Mouse (Mus musculus) fat pad, adult 2 months (tissue): ENCODE measurements around the gene B430306N03Rik.
"Not testable (repeated sequence)": the region's sequence is repeated elsewhere in the genome, so short reads cannot be mapped to it uniquely, and the experiment has no call there.

ENCODE experiments used
- DNase-seq: peaks from one replicate; pipeline ENCODE4 v3.0.0-alpha.2; 2011; ENCODE audit warnings: low read depth, low spot score; ENCODE audit errors: extremely low read depth

Gene B430306N03Rik

GRCm38 (mm10) chr17:48301792-48302191 lies 14.1 kb upstream of the B430306N03Rik start:
- no peak for DNase-seq

DNA sequence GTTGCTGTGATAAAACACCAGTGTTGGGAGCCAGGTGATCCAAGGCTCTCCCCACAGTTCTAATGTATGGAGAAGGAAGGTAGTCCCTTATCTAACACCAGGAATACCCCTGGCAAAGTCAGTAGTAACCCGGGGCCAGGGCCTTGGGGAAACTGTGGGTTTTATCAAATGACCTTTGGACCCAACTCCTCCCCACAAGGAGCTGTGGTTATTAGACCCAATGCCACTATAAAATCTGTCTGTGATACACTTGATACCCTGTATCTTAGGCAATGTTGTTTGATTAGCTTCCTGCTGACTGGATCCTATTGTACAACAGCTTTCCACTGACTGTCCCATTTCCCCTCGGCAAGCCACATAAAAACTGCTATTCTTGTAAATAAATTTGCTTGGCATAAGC lies 3.8 kb upstream of the B430306N03Rik start:
- DNase-seq = no peak

GRCm38 (mm10) chr17:48318686-48319085 lies 2.7 kb downstream of the B430306N03Rik start:
- no peak for DNase-seq

DNA sequence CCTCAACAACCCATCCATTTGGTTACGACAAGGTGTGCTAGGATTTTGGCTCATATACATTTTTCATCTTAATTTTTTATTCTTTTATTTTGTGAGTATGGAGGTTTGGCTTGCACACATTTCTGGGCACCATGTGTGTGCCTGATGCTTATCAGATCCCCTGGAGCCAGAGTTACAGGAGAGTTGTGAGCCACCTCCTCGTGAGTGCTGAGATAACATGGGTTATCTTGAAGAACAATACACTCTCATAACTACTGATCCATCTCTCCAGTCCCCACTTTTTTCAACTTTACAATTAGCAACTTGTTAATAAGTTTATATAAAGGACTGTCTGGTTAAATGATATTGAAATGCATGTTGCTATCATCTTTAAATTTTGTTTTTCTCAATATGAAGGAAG lies 5.3 kb downstream of the B430306N03Rik start:
- no peak for DNase-seq

- DNase-seq = no peak
Observed at GRCm38 (mm10) chr17:48323236-48323635, 7.3 kb downstream of the B430306N03Rik start.

DNA sequence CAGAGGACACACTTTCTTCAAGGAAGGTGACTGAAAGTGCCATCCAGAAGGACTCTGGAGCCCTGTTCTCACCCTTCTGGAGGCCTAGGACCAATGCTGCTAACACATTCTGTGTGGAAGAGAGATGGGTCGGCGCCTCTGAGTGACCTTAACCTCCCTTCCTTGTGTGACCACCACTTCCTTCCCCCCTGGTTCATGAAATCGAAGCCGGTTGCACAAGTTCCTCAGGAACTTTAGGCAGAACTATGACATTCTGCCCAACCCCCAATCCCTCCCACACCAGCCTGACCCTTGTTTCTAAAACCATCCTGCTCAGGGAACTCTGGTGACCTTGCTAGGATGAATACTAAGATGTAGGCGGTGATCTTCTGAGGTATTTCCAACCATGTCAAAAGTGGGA lies 8.3 kb downstream of the B430306N03Rik start:
- DNase-seq = no peak

DNA sequence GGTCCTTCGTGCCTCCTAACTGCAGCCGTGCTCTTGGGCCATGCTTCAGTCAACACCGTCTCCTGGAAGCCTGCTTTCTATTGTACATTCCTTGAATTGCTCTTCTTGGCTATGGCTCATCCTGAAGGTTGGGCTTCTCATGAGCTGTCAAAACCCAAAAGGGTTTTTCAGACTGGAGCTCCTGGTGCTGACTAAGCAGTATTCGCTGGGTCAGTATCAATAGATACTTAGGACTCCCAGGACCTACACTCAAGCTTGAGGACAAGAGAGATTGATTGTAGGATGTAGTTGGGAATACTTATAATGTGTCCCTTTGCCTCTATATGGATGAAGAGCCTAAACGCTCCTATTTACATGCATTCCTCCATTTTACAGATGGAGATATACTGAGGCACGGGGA lies 9.2 kb downstream of the B430306N03Rik start:
- DNase-seq = no peak

DNA sequence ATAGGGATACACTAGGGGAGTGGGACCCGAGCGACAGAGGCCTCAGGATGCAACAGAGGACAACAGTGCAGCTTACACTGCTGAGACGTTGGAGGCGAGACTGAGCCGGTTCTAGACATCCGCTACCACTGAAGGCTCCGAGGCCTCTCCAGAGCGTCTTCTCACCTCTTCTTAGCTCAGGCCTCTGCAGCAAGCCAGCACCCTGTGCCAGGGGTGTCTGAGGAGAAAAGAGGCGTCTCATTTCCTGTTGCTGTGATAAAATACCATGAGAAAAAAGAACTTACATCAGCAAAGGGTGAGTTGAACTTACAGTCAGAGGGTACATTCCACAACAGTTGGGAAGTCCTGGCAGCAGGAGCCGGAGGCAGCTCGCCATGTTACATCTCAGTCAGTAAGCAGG lies 9.7 kb downstream of the B430306N03Rik start:
- DNase-seq = no peak

DNA sequence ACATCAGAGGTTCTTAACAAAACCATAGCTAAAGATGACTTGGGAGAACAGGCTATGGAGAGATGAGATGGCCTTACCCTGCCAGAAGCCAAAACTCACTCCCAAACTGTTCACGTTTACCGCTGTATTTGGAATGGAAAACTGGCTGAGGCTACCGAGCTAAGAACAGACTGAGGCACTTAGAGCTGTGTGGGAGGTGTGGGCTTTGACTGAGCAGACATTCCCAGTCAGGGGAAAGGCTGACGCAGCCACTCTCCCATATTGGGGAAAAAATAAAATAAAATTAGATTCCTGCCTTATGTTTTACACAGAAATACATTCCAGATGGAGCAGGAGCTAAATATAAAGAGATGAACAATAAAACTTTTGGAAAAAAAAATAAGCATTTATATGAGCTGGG lies 10.7 kb downstream of the B430306N03Rik start:
- no peak for DNase-seq

- no peak for DNase-seq
Observed at GRCm38 (mm10) chr17:48332524-48332923, 16.6 kb downstream of the B430306N03Rik start.

GRCm38 (mm10) chr17:48334186-48334585 lies 18.2 kb downstream of the B430306N03Rik start:
- no peak for DNase-seq

DNA sequence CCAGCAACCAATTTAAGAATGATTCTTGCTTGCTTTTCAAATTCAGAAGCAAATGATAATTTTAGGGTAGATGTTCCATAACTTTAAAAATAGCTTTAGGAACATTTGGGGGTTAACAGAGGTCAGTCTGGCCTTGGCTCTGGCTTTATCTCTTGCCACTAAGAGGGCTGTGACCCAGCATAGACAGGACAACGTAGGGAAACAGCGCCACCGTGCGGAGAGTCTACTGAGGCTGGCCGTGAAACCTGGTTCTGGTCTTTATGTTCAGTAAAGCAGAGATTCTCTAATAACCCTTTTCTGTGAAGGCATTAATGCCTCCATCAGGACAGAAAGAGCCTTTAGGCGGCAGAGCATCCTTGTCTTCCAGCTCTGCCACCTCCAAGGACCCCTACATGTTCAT lies 20.9 kb downstream of the B430306N03Rik start:
- no peak for DNase-seq

- no peak for DNase-seq
Observed at GRCm38 (mm10) chr17:48340267-48340666, 24.3 kb downstream of the B430306N03Rik start.

DNA sequence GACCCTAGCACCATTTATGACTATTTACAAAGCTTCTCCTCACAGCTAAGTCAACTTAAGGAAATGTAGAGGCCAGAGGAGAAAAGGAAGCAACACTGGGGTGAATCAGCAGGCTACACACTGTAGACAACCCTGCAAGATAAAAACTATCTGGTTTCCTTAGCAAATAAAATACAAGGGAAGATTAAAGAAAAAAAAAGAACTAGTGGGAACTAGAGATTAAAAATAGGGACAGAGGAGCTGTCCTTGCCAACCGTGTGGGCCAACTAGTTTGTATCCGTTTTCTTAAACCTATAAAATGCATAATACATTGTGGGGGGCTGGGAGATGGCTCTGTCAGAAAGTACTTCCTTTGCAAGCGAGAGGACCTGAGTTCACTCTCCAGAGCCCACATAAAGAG lies 26.0 kb downstream of the B430306N03Rik start:
- DNase-seq = no peak

DNA sequence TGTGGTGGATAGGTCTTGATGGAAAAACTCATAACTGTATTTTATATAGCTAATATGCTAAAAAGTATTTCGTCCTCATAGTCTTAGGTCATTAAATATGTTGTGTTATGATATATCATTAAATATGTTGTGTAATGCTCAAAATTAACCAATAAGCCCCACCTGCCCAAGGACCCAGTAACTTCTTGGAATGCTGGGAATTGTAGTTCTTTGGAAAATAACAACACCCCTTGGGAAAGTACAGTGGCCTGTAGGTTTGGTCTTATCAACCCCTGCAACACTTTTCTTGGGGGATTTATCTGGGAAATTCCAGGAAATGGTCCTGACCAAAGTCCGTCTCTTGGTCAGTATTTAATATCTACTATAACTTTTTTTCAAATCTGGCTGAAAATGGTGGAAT lies 27.1 kb downstream of the B430306N03Rik start:
- DNase-seq = no peak

DNA sequence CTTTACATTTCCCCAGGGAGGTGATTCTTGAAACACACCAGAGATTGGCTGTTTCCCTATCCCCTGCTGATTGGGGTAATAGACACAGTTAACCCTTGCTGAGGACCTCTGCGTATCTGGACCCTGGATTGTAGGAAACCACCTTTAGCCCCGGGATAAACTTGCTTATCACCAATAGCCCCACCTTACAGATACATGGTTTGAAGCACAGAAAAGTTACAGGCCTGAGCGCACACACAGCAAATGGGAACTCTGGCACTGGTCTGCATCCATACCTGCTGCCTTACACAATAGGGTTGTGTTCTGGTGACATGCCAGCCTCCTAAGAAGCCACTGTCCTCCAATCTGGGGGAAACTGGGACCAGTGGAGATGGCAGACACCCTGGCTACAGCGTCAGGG lies 29.9 kb downstream of the B430306N03Rik start:
- DNase-seq = no peak

GRCm38 (mm10) chr17:48346231-48346630 lies 30.3 kb downstream of the B430306N03Rik start, which contains the start of gene Trem2:
TSS of gene Trem2 (plus strand) at chr17:48346401.
- no peak for DNase-seq

DNA sequence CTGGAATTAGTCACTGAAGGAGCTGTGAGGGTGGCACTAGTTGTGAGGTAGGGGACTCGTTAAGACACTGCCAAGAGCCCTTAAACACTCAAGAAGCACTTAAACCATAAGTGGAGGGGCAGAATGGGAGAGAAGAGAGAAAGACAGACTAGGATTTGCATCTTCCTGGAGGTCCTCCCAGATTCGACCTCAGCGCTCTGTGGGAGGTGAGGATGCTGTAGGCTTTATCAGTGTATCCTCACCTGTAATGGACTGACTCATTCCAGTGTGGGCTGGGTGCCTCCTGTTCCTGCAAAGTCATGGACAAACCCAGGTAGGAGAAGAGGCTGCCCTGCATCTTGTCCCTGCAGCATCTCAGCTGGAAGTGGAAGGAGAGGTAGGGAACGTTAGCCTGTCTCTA lies 30.9 kb downstream of the B430306N03Rik start:
- DNase-seq = no peak

- DNase-seq = no peak
Observed at GRCm38 (mm10) chr17:48347287-48347686, 31.3 kb downstream of the B430306N03Rik start.

DNA sequence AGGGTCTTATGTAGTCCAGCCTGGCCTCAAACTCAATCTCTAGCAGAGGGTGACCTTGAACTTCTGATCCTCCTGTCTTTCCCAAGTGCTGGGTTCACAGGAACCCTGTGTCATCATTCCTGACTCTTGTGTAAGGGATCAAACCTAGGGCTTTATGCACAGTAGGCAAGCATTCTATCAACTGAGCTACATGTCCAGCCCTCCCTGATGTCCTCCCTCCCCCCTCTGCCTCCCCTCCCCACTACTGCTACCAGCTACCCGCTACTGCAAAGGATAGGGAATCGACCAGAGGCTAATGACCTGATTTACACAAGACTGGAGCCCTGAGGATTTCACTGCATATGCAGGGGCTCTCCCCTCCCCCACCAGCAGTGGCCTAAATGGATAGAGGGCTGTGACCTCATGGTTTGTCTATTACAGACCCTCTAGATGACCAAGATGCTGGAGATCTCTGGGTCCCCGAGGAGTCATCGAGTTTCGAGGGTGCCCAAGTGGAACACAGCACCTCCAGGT lies 34.8 kb downstream of the B430306N03Rik start:
- DNase-seq = no peak

DNA sequence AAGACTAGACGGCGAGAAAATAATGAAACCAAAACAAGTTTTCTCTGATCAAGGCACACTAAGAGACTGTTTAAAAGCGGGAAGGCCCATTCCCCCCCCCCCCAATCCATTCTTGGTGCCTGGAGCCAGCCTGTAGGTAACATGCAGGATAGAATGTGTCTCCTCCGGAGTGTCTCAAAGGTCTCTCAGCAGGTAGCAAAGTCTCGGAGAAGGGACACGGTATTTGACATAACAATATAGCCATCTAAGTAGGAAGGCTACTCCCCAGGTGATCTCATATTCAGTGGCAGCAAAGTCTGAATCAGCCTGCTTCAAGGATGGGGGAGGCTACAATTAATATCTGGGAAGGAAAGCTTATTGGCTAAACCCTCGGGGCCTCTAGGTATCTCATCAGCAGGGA lies 37.0 kb downstream of the B430306N03Rik start:
- not testable (repeated sequence) for DNase-seq

GRCm38 (mm10) chr17:48355822-48356221 lies 39.9 kb downstream of the B430306N03Rik start:
- DNase-seq = no peak

GRCm38 (mm10) chr17:48357892-48358291 lies 42.0 kb downstream of the B430306N03Rik start:
- no peak for DNase-seq

DNA sequence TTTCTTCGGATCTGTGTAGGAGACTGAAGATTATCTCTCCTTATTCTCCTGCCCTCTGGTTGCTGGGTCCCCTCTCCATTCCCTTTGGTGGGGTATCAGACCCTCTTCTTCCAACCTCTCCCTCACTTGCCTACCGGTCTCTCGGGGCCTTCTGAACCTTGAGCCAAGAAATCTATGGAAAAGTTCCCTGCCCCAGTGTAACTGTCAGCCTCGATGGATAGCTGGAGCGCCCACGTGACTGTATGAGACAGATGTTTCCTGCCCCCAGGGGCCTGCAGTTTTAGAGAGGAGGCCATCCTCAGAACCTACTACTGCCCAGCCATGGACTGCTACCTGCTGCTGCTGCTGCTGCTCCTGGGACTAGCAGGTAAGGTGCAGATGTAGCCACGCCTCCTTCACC lies 43.7 kb downstream of the B430306N03Rik start, which contains the start of gene Treml1:
Gene Treml1 (plus strand): TSS at position 301 of the 400 bp plus-strand sequence.
- DNase-seq = no peak
